Comparison of ENCODE assay signal across 28 mouse cellular contexts in genomic region chr4:91289151-91289550, GRCm38 (mm10).
DNase-seq lines count a peak whose midpoint lies in the region; ATAC-seq and TF ChIP-seq lines count a peak whose summit lies in the region.
"Had no signal": no experiment of that assay in that cellular context is flagged by ENCODE, and none has a peak within 500 bp of the region (broad histone marks: within the 10 kb centered on the region; RNA-seq: fewer than 3 reads in every experiment).

No protein-coding gene starts in this region.

- H3K27me3 ChIP-seq in forebrain, embryonic 16.5 days (replicated peaks; ENCODE audit: control insufficient read depth, insufficient read depth, low read length): no peaks in the 10 kb centered on the region
- H3K27me3 ChIP-seq in forebrain, postnatal 0 days (ENCODE audit: insufficient read depth, low read length): no peaks in the 10 kb centered on the region
- H3K27me3 ChIP-seq in kidney, postnatal 0 days (ENCODE audit: insufficient read depth, low read length): no peaks in the 10 kb centered on the region
- H3K27me3 ChIP-seq in embryonic facial prominence, embryonic 11.5 days (ENCODE audit: control insufficient read depth, insufficient read depth, low read length): no peaks in the 10 kb centered on the region
- no peaks in the 10 kb centered on the region for H3K27me3 ChIP-seq in stomach, postnatal 0 days (ENCODE audit: control insufficient read depth, insufficient read depth, low read length)
- H3K27me3 ChIP-seq: CH12.LX; heart, embryonic 15.5 days; limb, embryonic 12.5 days; stomach, embryonic 15.5 days had no signal

- H3K9ac ChIP-seq in forebrain, embryonic 16.5 days (replicated peaks; ENCODE audit: low read depth, low read length): no peak overlapping the region
- H3K9ac ChIP-seq in forebrain, postnatal 0 days: no peak overlapping the region
- H3K9ac ChIP-seq in kidney, postnatal 0 days (ENCODE audit: low read depth, low read length): no peak overlapping the region
- no peak overlapping the region for H3K9ac ChIP-seq in embryonic facial prominence, embryonic 11.5 days (replicated peaks; ENCODE audit: low read length)
- no peak overlapping the region for H3K9ac ChIP-seq in stomach, postnatal 0 days (ENCODE audit: low read length)
- H3K9ac ChIP-seq: heart, embryonic 15.5 days; limb, embryonic 12.5 days; stomach, embryonic 15.5 days had no signal

- WGBS in forebrain, embryonic 16.5 days: 65% methylated on average over 1 of the region's 1 CpGs
- WGBS in forebrain, postnatal 0 days: 59% methylated on average over 1 of the region's 1 CpGs
- 27% methylated on average over 1 of the region's 1 CpGs for WGBS in kidney, postnatal 0 days
- 50% methylated on average over 1 of the region's 1 CpGs for WGBS in embryonic facial prominence, embryonic 11.5 days
- WGBS in stomach, postnatal 0 days: 68% methylated on average over 1 of the region's 1 CpGs

- H3K9me3 ChIP-seq in forebrain, embryonic 16.5 days (ENCODE audit: control insufficient read depth, low read length): no peaks in the 10 kb centered on the region
- H3K9me3 ChIP-seq in forebrain, postnatal 0 days (ENCODE audit: low read length): no peaks in the 10 kb centered on the region
- H3K9me3 ChIP-seq in kidney, postnatal 0 days (replicated peaks; ENCODE audit: low read length): no peaks in the 10 kb centered on the region
- no peaks in the 10 kb centered on the region for H3K9me3 ChIP-seq in embryonic facial prominence, embryonic 11.5 days (replicated peaks; ENCODE audit: control insufficient read depth, low read length)
- no peaks in the 10 kb centered on the region for H3K9me3 ChIP-seq in stomach, postnatal 0 days (ENCODE audit: control insufficient read depth, low read length)
- H3K9me3 ChIP-seq: forebrain, embryonic 10.5 days; G1E; heart, embryonic 15.5 days; limb, embryonic 12.5 days; stomach, embryonic 15.5 days had no signal

- DNase-seq in forebrain, postnatal 0 days: no peak
- peak; percentile 31 for DNase-seq in kidney, postnatal 0 days (ENCODE audit: low spot score)
- DNase-seq in kidney, postnatal 10 days: no peak
- peak; percentile 29 for DNase-seq in embryonic facial prominence, embryonic 11.5 days (ENCODE audit: low spot score)
- DNase-seq in stomach, postnatal 0 days (ENCODE audit: low spot score): no peak
- no peak for DNase-seq in gastrocnemius, postnatal 36 days
- no peak for DNase-seq in testis, postnatal 10 days (ENCODE audit: low spot score)
- DNase-seq: adrenal gland, postnatal 14 days; B cell, adult 2 months; cerebellum, adult 9-10 months; gastrocnemius, postnatal 14 days; kidney, adult 8-10 months; kidney, postnatal 25 days; lung, adult 18-20 months; lung, postnatal 10 days; right cerebral cortex, postnatal 4 days; thymus, adult 2 months; thymus, postnatal 4 days had no signal

- peaks cover 16% of the 10 kb centered on the region for H3K4me1 ChIP-seq in forebrain, embryonic 16.5 days (replicated peaks; ENCODE audit: control insufficient read depth, insufficient read depth, low read length)
- H3K4me1 ChIP-seq in forebrain, postnatal 0 days (ENCODE audit: insufficient read depth): peaks cover 12% of the 10 kb centered on the region
- H3K4me1 ChIP-seq in kidney, postnatal 0 days (replicated peaks; ENCODE audit: insufficient read depth, low read length): no peaks in the 10 kb centered on the region
- no peaks in the 10 kb centered on the region for H3K4me1 ChIP-seq in embryonic facial prominence, embryonic 11.5 days (ENCODE audit: control insufficient read depth, insufficient read depth, low read length)
- H3K4me1 ChIP-seq in stomach, postnatal 0 days (replicated peaks; ENCODE audit: control insufficient read depth, insufficient read depth): no peaks in the 10 kb centered on the region
- H3K4me1 ChIP-seq: heart, embryonic 15.5 days; stomach, embryonic 15.5 days had no signal

- TF ChIP-seq EP300 in stomach, postnatal 0 days (optimal IDR thresholded peaks at IDR 0.05): no peak

- peak; percentile 11; the same call in 1 of the 2 replicates for ATAC-seq in forebrain, embryonic 16.5 days
- no peak for ATAC-seq in forebrain, postnatal 0 days
- ATAC-seq in kidney, postnatal 0 days (replicated peaks; ENCODE audit: low FRiP score, low read depth): no peak
- ATAC-seq in embryonic facial prominence, embryonic 11.5 days (replicated peaks; ENCODE audit: insufficient number of reproducible peaks, low FRiP score, low TSS enrichment, low read depth): no peak
- ATAC-seq in stomach, postnatal 0 days (ENCODE audit: low FRiP score, low TSS enrichment): no peak

- TF ChIP-seq CTCF in forebrain, postnatal 0 days (IDR thresholded peaks at IDR 0.05; ENCODE audit: low read depth): no peak
- TF ChIP-seq CTCF in kidney, postnatal 0 days (IDR thresholded peaks at IDR 0.05; ENCODE audit: low read depth): peak; percentile 15; the same call in 1 of the 2 replicates
- 0 out of 2 replicates have a peak, but pooled peaks have one; percentile 4 for TF ChIP-seq CTCF in stomach, postnatal 0 days (IDR thresholded peaks at IDR 0.05; ENCODE audit: low read depth)

- H3K36me3 ChIP-seq in forebrain, embryonic 16.5 days (ENCODE audit: control insufficient read depth, insufficient read depth): 0 out of 2 replicates have a peak, but pooled peaks cover 2% of the 10 kb centered on the region
- H3K36me3 ChIP-seq in forebrain, postnatal 0 days (ENCODE audit: insufficient read depth): no peaks in the 10 kb centered on the region
- no peaks in the 10 kb centered on the region for H3K36me3 ChIP-seq in kidney, postnatal 0 days (ENCODE audit: insufficient read depth, low read length)
- H3K36me3 ChIP-seq in embryonic facial prominence, embryonic 11.5 days (replicated peaks; ENCODE audit: control insufficient read depth, insufficient read depth, low read depth, low read length): no peaks in the 10 kb centered on the region
- no peaks in the 10 kb centered on the region for H3K36me3 ChIP-seq in stomach, postnatal 0 days (ENCODE audit: control insufficient read depth, insufficient read depth, low read length)
- H3K36me3 ChIP-seq: forebrain, embryonic 10.5 days; G1E; heart, embryonic 15.5 days; limb, embryonic 12.5 days; stomach, embryonic 15.5 days had no signal

- no peak overlapping the region for H3K4me3 ChIP-seq in forebrain, embryonic 16.5 days (replicated peaks; ENCODE audit: low read length)
- no peak overlapping the region for H3K4me3 ChIP-seq in forebrain, postnatal 0 days (ENCODE audit: low read depth, low read length)
- no peak overlapping the region for H3K4me3 ChIP-seq in kidney, postnatal 0 days (replicated peaks; ENCODE audit: low read depth, low read length)
- H3K4me3 ChIP-seq in embryonic facial prominence, embryonic 11.5 days (ENCODE audit: low read depth, low read length): no peak overlapping the region
- H3K4me3 ChIP-seq in stomach, postnatal 0 days (ENCODE audit: low read depth, low read length): no peak overlapping the region
- H3K4me3 ChIP-seq: forebrain, embryonic 10.5 days; heart, embryonic 15.5 days; layer of hippocampus, adult 2 months; limb, embryonic 12.5 days; stomach, embryonic 15.5 days had no signal

- intact Hi-C loops in gastrocnemius, postnatal 36 days (cut with DNase I): no loop called here

- no peak overlapping the region for H3K27ac ChIP-seq in forebrain, embryonic 16.5 days (ENCODE audit: low read length)
- H3K27ac ChIP-seq in forebrain, postnatal 0 days (ENCODE audit: low read depth, low read length): no peak overlapping the region
- H3K27ac ChIP-seq in kidney, postnatal 0 days: no peak overlapping the region
- H3K27ac ChIP-seq in embryonic facial prominence, embryonic 11.5 days (replicated peaks; ENCODE audit: low read depth, low read length): no peak overlapping the region
- H3K27ac ChIP-seq in stomach, postnatal 0 days (replicated peaks): no peak overlapping the region
- H3K27ac ChIP-seq: forebrain, embryonic 10.5 days; heart, embryonic 15.5 days; layer of hippocampus, adult 2 months; limb, embryonic 12.5 days; stomach, embryonic 15.5 days had no signal

- H3K4me2 ChIP-seq in forebrain, embryonic 16.5 days (ENCODE audit: low read length): no peak overlapping the region
- H3K4me2 ChIP-seq in forebrain, postnatal 0 days (ENCODE audit: low read depth): no peak overlapping the region
- H3K4me2 ChIP-seq in kidney, postnatal 0 days (ENCODE audit: low read length): no peak overlapping the region
- no peak overlapping the region for H3K4me2 ChIP-seq in embryonic facial prominence, embryonic 11.5 days (ENCODE audit: low read depth, low read length)
- H3K4me2 ChIP-seq in stomach, postnatal 0 days (replicated peaks; ENCODE audit: low read depth): no peak overlapping the region
- H3K4me2 ChIP-seq: heart, embryonic 15.5 days; limb, embryonic 12.5 days; liver, embryonic 11.5 days; midbrain, embryonic 11.5 days; stomach, embryonic 15.5 days had no signal

Comparison
In these comparisons a context has a peak if more than half of its experiments do, and no peak if none do; other contexts are left out.
1. DNase-seq: peak in kidney, postnatal 0 days (single experiment) and embryonic facial prominence, embryonic 11.5 days (single experiment); none in forebrain, postnatal 0 days (single experiment), kidney, postnatal 10 days (single experiment), stomach, postnatal 0 days (single experiment), gastrocnemius, postnatal 36 days (0 of 2) and testis, postnatal 10 days (single experiment).